Mouse (Mus musculus) embryonic stem cell, embryonic (primary cell): ENCODE results near the gene Pak1ip1.
"Not testable (repeated sequence)": the region's sequence is repeated elsewhere in the genome, so short reads cannot be mapped to it uniquely, and the experiment has no call there.

Experiments
- CTCF ChIA-PET, 4 experiments: fragments of 300-600 bp in 2 of 4; fragments of 350-600 bp in 2 of 4; sonication (Branson Sonifier 250); formaldehyde crosslinking; loops; one replicate each; lab custom pipeline; 2022; ENCODE audit warnings: inconsistent platforms in 2 of 4; lab: Charles Lee
- POLR2A ChIA-PET, 4 experiments: fragments of 300-600 bp in 2 of 4; fragments of 350-600 bp in 2 of 4; sonication (Branson Sonifier 250); formaldehyde crosslinking; loops; one replicate each; lab custom pipeline; 2022; ENCODE audit warnings: antibody characterized with exemption in 4 of 4, inconsistent platforms in 1 of 4; lab: Charles Lee

Gene Pak1ip1

GRCm38 (mm10) chr13:40988418-40988817 lies 12.4 kb upstream of the Pak1ip1 start:
- POLR2A ChIA-PET = no interaction called here
- CTCF ChIA-PET = interaction anchor here in 2 of 4 experiments (1.9 to 2.4 kb wide), 2 partner anchors 145 kb away, joined by 6 read pairs; no protein-coding TSS in a partner anchor

- POLR2A ChIA-PET = interaction anchor here (0.6 to 1.7 kb wide), 23 partner anchors 9 to 1803 kb away, joined by 3 to 7 read pairs (median 3); no protein-coding TSS in a partner anchor
- CTCF ChIA-PET = interaction anchor here in 3 of 4 experiments (0.6 to 1.7 kb wide), 6 partner anchors 13 to 308 kb away, joined by 3 to 5 read pairs (median 4); partner anchors contain the start of gene Smim13 (in 1 of the 3)
These were observed 6.1 kb upstream of the Pak1ip1 start for GRCm38 (mm10) chr13:40994487-40995263.

GRCm38 (mm10) chr13:40998537-40998936 lies 2.3 kb upstream of the Pak1ip1 start:
- CTCF ChIA-PET, POLR2A ChIA-PET: not testable (repeated sequence)

- POLR2A ChIA-PET = interaction anchor here in 3 of 4 experiments (0.8 to 2.4 kb wide), 20 partner anchors 11 to 249 kb away, joined by 3 to 12 read pairs (median 3); partner anchors contain the start of genes Mak (in 1 of the 3) and Smim13 (in 1 of the 3)
- CTCF ChIA-PET = interaction anchor here in 1 of 4 experiments (0.6 kb wide), 2 partner anchors 216 to 378 kb away, joined by 3 to 12 read pairs; no protein-coding TSS in a partner anchor
These were observed 490 bp upstream of the Pak1ip1 start for GRCm38 (mm10) chr13:41000140-41000925.

- CTCF ChIA-PET = no interaction called here
These were observed 1.2 kb downstream of the Pak1ip1 start for GRCm38 (mm10) chr13:41002001-41002400.

GRCm38 (mm10) chr13:41006244-41006643 lies 5.4 kb downstream of the Pak1ip1 start:
- ChIA-PET CTCF (interaction anchor here in 1 of 4 experiments (0.5 kb wide), 1 partner anchor 151 kb away, joined by 3 read pairs; no protein-coding TSS in a partner anchor), POLR2A (interaction anchor here in 2 of 4 experiments (0.5 to 1.0 kb wide), 3 partner anchors 13 to 260 kb away, joined by 3 read pairs; no protein-coding TSS in a partner anchor)

More at GRCm38 (mm10) chr13:41002001-41002400, 1.2 kb downstream of the Pak1ip1 start:
- POLR2A ChIA-PET = interaction anchor here in 2 of 4 experiments (0.9 to 2.4 kb wide), 16 partner anchors 11 to 174 kb away, joined by 3 to 12 read pairs (median 4); partner anchors contain the start of genes Mak (in 1 of the 2) and Tmem14c (in 1 of the 2)

GRCm38 (mm10) chr13:41008271-41008670 lies 7.4 kb downstream of the Pak1ip1 start:
- POLR2A ChIA-PET = interaction anchor here in 1 of 4 experiments (0.9 to 1.6 kb wide), 2 partner anchors 11 to 56 kb away, joined by 3 read pairs; no protein-coding TSS in a partner anchor
- CTCF ChIA-PET = interaction anchor here in 1 of 4 experiments (0.6 kb wide), 1 partner anchor 158 kb away, joined by 3 read pairs; no protein-coding TSS in a partner anchor

- ChIA-PET CTCF (interaction anchor here in 1 of 4 experiments (1.1 kb wide), 1 partner anchor 136 kb away, joined by 3 read pairs; no protein-coding TSS in a partner anchor), POLR2A (no interaction called here)
These were observed 8.1 kb downstream of the Pak1ip1 start for GRCm38 (mm10) chr13:41008946-41009345.

GRCm38 (mm10) chr13:41015829-41016634 lies 15.2 kb downstream of the Pak1ip1 start, which contains the start of gene Tmem14c:
Gene Tmem14c (plus strand): TSS chr13:41016292.
- POLR2A ChIA-PET = interaction anchor here (0.9 to 1.4 kb wide), 5 partner anchors 14 to 234 kb away, joined by 3 to 7 read pairs (median 3); partner anchors contain the start of genes Pak1ip1 (in 1 of the 4) and Smim13 (in 1 of the 4)
- CTCF ChIA-PET = interaction anchor here in 2 of 4 experiments (0.6 kb wide), 2 partner anchors 32 to 99 kb away, joined by 3 read pairs; no protein-coding TSS in a partner anchor

GRCm38 (mm10) chr13:41016797-41017405 lies 16.1 kb downstream of the Pak1ip1 start:
- POLR2A ChIA-PET = interaction anchor here (0.5 to 1.4 kb wide), 8 partner anchors 15 to 588 kb away, joined by 3 to 7 read pairs (median 3); partner anchors contain the start of genes Mak (in 1 of the 4), Pak1ip1 (in 1 of the 4) and Smim13 (in 1 of the 4)
- CTCF ChIA-PET = interaction anchor here in 2 of 4 experiments (0.6 kb wide), 2 partner anchors 31 to 100 kb away, joined by 3 read pairs; no protein-coding TSS in a partner anchor

- ChIA-PET CTCF (interaction anchor here in 1 of 4 experiments (0.6 kb wide), 1 partner anchor 134 kb away, joined by 4 read pairs; no protein-coding TSS in a partner anchor), POLR2A (no interaction called here)
These were observed 17.0 kb downstream of the Pak1ip1 start for GRCm38 (mm10) chr13:41017832-41018231.

- POLR2A ChIA-PET = interaction anchor here in 1 of 4 experiments (1.0 to 1.2 kb wide), 2 partner anchors 12 to 164 kb away, joined by 3 read pairs; no protein-coding TSS in a partner anchor
- CTCF ChIA-PET = interaction anchor here in 1 of 4 experiments (0.6 kb wide), 1 partner anchor 133 kb away, joined by 4 read pairs; no protein-coding TSS in a partner anchor
These were observed 17.4 kb downstream of the Pak1ip1 start for GRCm38 (mm10) chr13:41018236-41018635.

- CTCF ChIA-PET = interaction anchor here in 1 of 4 experiments (0.5 to 0.6 kb wide), 2 partner anchors 66 to 105 kb away, joined by 5 to 6 read pairs; no protein-coding TSS in a partner anchor
- POLR2A ChIA-PET = interaction anchor here in 1 of 4 experiments (0.8 to 1.2 kb wide), 4 partner anchors 11 to 164 kb away, joined by 3 read pairs; no protein-coding TSS in a partner anchor
These were observed 18.2 kb downstream of the Pak1ip1 start for GRCm38 (mm10) chr13:41018756-41019591.

GRCm38 (mm10) chr13:41020494-41020893 lies 19.7 kb downstream of the Pak1ip1 start:
- ChIA-PET CTCF (no interaction called here), POLR2A (interaction anchor here in 2 of 4 experiments (0.5 to 1.0 kb wide), 2 partner anchors 26 to 103 kb away, joined by 3 read pairs; no protein-coding TSS in a partner anchor)

GRCm38 (mm10) chr13:41021607-41022006 lies 20.8 kb downstream of the Pak1ip1 start:
- POLR2A ChIA-PET = interaction anchor here in 2 of 4 experiments (0.6 to 1.0 kb wide), 3 partner anchors 71 to 192 kb away, joined by 3 to 10 read pairs (median 8); no protein-coding TSS in a partner anchor
- CTCF ChIA-PET = no interaction called here
